Mouse (Mus musculus): ENCODE results near the gene Ngdn.
"Not testable (repeated sequence)": the region's sequence is repeated elsewhere in the genome, so short reads cannot be mapped to it uniquely, and the experiment has no call there.

Gene Ngdn

DNA sequence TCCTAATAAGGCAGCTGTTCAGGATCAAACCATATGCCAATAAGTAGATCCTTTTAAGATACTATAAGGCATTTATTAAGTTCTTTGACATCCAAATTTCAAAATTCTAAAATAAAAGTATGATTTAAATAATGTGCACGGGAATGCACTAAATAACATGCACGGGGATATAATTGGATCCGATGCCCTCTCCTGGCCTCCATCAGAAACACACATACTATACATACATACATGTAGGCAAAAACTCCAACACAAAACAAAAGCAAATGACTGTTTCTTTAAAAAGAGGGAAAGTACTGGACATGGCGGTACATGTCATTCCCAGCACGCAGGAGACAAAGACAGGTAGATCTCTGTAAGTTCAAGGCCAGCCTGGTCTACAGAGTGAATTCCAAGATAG is 15.4 kb upstream of the Ngdn start:
- not testable (repeated sequence) for DNase-seq (ENCODE audit: low spot score)

DNA sequence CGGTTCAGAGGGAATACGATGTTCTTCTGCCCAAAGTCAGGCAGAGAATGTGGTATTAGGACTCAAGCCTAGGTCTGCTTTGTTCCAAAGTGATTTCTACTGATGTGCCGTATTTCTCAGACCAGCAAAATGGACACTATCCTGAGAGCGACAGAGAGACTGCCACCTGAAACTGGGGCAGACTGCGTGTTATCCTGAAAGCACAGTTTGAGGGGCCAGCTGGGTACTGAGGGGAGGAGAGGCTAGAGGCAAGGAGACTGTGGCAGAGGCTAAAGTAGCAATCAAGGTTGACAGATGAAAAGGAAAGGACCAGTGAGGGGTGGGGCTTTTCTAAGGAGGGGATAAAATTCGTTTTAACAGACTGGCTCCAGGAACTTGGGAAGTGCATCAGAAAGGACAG is 14.4 kb upstream of the Ngdn start:
- no peak for DNase-seq (ENCODE audit: low spot score)

DNA sequence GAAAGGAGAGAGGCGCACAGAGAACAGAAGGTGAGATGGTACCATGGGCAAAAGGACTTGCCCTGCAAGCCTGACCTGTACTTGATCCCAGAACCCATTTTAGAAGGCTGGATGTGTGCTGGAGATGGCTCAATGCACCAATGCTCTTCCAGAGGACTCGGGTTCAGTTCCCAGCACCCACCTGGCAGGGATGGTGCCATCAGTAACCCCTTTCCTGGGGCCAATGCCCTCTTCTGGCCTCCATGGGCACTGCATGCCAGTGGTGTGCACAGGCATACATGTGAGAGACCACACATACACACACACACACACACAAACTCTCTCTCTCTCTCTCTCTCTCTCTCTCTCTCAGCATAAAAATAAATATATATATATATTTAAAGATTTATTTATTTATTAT is 13.8 kb upstream of the Ngdn start:
- DNase-seq (ENCODE audit: low spot score): no peak

DNA sequence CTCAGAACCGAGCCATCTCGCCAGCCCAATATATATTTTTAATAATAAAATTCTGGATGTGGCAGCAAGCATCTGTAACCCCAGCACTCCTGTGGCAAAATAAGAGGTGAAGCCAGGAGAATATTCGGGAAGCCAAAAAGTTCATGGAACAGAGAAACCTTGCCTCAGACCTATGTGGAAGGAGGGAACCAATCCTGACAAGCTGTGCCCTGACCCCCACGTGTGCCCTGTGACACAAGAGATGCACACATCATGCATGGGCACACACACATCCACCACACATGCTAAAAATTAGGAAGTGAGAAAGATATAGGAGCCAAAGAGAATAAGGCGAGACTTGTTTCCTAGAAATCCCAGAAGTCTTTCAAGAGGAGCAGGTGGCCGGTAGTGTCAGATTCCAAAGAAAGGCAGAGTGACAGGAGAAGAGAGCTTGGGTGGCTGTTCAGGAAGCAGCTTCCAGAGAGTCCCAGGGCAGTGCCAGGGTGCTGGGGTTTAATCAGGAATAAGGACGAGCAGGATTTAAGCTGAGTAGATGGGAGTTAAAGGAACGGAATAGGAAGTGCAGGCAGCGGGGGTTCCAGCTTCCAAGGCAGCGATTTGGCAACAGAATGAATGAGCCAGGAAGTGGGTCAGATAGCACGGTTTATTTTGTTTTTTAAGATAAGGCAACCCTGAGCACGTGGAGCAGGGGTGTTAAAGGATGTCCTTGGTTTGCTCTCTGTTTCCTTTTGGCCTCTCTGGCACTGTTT is 13.1 kb upstream of the Ngdn start:
- no peak for DNase-seq (ENCODE audit: low spot score)

DNA sequence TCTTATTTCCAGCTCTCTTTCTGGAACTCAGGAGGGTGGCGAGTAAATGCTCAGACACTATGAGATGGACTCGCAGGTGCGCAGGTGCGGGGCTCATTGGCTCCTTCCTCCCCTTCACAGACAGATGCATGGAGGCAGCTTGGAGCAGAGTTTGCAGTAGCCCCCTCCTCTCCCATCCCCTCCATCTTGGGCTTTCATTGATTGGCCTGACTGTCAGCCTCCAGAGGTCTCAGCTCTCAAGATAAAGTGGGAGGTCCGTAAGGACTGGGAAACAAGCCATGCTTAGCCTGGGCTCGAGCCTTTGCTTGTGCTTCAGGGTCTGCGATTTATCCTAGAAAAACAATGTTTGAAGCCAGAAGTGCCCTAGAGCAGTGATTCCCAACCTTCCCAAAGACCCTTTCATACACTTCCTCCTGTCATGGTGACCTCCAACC is 12.6 kb upstream of the Ngdn start:
- no peak for DNase-seq (ENCODE audit: low spot score)

DNA sequence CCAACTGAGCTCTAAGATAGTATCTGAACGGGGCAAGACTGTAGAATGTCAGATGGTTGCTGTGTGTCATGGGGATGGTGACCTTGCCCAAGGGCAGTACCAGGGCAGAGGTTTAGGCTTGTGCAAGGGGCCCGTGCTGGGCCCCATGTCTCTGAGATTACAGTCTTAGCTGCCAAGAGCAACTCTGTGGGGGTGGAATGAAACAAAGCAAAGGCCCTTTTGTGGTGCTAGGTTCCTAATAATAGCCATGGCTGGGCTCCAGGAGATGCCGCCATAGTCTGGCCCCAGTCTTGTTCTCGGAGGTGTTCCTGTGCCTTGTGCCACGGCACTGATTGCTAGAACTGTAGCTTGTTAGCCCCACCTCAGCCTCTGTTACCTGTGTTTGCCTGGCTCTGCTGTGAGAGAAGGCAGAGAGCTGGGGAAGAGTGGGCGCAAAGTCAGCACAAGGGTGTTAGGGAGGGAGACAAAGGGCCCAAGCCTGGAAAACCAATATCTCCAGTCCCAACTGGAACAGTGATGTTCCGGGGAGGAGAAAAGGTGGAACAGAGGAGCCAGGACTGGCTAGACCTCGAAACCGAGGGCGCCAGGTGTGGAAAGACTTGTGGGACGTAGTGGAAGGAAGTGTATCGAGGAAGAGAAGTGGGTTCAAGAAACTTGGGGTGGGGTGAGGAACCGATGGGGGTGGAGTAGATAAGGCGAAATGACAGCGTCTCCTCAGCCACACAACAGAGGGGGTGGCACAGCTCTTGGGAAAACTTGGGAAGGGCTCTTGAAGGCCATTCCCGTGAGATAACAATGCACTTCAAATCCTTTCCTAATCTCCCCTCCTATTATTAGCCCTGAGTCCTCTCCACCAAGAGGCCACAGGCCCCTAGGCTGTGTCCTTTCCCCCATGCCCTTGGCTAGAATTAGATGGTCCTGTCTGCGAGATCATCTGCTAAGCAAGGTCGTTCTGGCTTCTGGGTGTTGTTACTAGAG is 11.1 kb upstream of the Ngdn start:
- DNase-seq (ENCODE audit: low spot score): no peak

DNA sequence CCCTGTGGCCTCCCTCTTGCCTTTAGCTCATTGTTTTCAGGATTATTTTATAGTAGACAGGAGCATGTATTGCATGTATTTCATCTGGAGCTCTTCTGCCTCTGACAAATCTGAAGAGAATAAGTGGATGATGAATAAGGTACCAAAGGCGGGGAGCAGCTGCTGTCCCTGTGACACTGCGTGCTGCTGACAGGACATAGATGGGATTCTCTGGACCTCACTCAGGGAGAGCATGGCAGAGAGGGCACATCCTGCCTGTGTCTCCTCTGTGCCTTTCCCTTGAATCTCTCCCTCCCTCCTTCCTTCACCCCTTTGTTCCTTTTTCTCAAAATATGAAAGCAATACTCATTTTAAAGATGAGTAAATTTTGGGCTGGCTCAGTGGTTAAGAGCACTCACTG is 9.7 kb upstream of the Ngdn start:
- no peak for DNase-seq (ENCODE audit: low spot score)

DNA sequence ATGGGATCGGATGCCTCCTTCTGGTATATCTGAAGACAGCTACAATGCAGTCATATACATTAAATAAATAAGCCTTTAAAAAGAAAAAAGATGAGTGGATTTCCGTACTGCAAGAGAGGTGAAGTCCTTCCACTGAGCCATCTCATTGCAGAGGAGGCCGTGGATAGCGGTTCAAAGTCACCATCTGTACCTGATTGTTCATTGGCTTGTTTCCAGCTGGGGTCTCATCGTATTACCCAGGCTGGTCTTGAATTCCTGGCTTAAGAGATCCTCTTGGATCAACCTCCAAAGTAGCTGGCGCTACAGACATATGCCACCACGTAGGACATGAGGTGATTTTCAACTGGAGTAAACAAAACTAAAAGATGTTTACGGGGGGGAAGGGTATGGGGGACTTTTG is 9.3 kb upstream of the Ngdn start:
- DNase-seq (ENCODE audit: low spot score): no peak

DNA sequence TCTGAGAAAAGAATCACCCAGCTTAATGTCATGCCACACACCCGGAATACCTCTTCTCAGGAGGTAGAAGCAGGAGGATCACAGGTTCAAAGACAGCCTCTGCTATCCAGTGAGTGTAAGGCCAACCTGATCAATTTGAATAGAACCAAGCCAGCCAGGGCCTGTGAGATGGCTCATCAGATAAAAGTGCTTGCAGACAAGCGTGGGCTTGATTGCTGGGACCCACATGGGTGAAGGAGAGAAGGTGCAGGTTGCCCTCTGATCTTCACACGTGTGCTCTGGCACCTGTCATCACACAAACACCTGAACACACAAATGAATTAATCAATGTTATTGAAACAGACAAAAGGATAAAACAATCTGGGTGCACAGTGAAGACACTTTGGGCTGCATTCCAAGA is 8.7 kb upstream of the Ngdn start:
- no peak for DNase-seq (ENCODE audit: low spot score)

DNA sequence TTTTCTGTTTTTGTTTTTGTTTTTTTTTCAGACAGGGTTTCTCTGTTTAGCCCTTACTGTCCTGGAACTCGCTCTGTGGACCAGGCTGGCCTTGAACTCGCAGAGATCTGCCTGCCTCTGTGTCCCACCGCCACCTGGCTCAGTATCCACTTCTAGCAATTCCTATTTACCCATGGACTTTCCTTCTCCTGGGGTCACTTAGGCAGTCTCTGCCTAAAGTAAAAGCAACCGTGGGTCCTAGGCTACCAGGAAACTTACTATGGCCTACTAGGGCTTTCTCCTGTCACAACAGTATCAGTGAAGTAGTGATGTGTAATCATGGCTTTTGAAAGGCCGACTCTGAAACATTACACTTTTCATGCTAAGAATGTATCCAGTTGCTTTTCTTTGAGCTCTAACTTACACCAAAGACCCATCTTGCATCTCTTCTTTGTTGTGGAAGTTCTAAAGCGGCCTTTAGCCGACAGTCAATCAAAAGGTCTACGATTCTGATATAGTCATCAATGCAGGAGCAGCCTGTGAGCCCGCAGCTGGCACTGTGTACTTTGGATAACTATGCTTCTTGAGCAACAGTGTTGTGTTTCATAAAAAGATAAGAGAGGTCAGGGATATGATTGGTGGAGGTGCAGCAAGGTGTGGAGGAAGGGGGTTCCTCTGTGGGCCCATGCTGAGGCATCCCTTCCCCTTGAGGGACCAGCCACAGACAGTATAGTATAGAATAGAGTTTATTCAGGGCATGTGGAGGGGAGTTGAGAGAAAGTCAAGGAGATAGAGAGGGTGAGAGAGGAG is 7.9 kb upstream of the Ngdn start:
- DNase-seq (ENCODE audit: low spot score): no peak

DNA sequence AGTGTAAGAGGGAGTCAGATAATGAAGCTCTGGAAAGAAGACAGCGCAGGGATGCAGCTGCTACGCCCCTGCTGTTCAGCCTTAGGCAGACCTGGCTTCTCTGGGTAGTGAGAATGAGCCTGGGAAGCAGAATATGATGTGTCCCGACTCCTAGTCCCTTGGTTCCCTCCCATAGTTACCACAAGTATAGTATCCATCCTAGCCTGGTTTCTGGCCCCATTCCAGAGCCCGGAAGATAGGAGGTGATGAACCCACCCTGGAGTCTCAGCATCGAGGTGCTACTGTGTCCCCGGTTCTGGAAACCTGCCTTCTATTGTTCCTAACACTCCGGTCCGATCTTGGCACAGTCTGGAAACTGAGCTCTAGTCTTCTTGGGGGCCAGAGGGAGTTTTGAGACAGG is 6.8 kb upstream of the Ngdn start:
- no peak for DNase-seq (ENCODE audit: low spot score)

DNA sequence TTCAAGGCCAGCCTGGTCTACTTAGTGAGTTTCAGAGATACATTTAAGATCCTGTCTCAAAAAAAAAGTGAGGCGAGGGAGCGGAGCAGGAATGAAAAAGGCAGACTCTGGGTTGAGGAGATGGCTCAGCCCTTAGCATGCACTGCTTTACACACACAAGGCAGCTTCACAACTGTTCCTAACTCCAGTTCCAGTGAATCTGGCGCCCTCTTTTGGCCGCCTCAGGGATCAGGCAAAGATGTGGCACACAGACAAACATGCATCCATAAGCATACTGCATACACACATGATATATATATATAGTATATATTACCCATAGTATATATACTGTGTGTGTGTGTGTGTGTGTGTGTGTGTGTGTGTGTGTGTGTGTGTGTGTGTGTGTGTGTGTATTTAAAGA is 4.1 kb upstream of the Ngdn start:
- no peak for DNase-seq (ENCODE audit: low spot score)

DNA sequence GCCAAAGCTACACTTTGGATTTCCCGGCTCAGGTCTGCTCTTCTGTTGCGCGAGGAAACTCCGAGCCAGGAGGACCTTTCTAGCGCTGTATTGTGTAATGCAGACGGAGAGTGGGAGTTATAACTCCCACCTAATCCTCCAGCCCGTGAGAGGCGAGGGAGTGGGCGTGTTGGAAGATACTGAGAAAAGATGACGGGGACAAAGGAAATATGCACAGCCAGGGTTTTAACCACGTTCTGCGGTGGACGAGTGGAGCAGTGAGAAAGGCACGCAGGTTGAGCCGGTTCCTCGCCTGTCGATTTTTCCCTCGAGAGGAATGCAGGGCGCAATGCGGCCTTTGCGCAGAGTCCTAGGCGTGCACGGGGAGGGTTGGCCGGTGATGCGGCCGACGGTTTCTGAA is 663 bp upstream of the Ngdn start:
- DNase-seq (ENCODE audit: low spot score): no peak

DNA sequence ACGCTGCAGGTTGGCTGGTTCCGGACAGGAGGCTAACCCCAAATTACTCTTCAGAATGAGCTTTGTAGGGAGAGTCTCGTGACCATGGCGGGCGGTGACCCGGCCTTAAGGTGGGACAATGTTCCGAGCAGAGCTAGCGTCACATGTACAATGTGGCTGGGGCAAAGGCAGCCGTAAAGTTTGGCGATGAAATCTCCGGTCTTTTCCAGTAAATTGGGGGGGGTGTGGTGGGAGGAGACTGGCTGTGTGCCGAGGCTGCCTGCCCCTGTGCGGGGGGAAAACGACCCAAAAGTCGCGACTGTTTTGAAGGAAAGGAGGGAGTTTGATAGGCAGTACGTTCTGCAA is 485 bp downstream of the Ngdn start:
- no peak for DNase-seq (ENCODE audit: low spot score)

DNA sequence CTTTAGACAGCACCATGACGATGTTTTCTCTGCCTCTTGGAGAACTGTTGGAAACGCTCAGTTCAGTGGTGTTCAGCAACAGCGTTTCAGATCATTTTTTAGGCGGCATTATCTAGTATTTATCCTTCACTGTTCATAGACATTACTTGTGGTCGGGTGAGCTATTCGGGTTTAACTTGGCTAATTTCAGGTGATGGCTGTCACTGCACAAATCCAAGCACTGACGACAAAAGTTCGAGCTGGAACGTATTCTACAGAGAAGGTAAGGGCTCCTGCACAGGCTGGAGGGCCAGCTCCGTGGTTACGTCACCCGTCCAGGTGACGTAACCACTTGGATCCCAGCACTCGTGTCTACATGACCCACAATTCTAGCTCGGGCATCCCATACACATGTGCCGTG is 1.6 kb downstream of the Ngdn start:
- DNase-seq (ENCODE audit: low spot score): no peak

DNA sequence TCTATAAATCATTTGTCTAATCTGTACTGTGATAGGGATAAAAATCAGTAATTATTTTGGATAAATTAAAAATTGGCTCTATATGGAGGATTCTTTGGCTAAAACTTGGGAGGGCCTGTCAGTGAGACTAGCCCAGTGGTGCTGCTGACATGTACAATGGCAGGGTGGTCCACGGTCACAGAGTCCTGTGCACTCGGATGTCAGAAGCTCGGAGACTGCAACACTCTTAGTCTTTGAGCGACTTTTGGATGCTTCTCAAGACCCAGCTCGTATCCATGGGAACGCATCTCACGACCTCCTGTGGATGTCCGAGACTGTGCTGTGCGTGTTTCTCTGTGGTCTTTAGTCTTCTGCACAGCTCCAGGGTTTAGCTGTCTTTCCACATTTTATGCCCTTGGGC is 5.1 kb downstream of the Ngdn start:
- DNase-seq (ENCODE audit: low spot score): no peak

DNA sequence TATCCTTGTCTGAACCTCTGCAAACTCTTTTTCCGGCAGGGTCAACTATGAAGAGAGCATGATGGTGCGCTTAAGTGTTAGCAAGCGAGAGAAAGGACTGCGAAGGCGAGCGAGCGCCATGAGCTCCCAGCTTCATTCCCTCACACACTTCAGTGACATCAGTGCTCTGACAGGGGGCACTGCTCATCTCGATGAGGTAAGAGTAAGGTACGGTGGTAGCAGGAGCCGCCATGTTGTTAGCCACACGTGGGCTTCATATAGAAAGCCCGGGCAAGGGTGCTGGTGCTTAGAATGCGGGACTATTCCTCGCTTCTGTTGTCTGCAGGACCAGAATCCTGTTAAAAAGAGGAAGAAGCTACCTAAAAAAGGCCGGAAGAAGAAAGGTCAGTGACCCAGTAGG is 7.8 kb downstream of the Ngdn start:
- no peak for DNase-seq (ENCODE audit: low spot score)

DNA sequence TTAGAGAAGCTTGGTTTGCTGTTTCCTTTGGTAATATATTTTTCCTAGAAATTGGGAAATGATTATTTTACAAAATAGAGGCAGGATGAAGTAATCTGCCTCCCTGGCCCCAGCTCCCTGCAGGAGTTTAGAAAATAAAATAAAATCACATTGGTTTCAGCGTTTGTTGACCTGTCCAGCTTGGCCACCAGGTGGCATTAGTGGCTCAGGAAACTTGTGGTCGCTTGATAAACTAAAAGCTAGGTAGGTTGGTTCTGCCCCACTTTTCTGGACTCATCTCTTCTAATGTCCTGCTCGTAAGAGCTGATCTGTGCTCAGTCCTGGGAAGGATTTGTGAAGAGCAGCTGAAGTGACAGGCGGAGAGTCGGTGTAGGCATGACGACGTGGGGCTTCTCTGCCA is 9.0 kb downstream of the Ngdn start:
- no peak for DNase-seq (ENCODE audit: low spot score)

DNA sequence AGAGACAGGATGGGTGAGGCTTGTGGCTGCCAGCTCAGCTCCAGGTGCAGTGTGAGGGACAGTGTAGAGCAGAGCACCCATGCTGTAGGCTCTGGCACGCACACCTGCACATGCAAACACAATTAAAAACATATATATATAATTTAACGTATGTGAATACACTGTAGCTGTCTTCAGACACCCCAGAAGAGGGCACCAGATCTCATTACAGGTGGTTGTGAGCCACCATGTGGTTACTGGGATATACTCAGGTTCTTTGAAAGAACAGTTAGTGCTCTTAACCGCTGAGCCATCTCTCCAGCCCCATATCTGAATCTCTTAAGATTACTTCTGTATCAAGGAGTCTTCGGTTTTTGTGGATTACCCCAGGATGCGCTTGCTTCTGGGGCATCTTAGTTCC is 10.3 kb downstream of the Ngdn start:
- DNase-seq (ENCODE audit: low spot score): no peak

DNA sequence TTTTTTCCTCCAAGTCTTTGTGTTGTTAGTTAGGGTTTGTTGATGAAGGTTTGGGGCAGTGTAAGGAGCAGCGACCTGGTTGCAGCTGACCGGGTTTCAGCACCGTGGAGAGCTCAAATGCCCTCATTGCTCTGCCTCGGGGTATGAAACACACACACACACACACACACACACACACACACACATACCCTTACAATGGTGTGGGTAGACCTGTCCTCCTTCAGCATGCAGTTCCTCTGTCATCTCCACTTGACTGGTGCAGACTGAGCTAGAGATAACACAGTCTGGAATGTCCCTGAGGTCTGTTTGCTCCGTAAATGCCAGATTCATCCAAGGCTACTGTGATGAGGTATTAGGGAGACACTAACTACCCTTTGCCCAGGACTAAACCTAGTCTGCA is 12.0 kb downstream of the Ngdn start:
- DNase-seq (ENCODE audit: low spot score): no peak

DNA sequence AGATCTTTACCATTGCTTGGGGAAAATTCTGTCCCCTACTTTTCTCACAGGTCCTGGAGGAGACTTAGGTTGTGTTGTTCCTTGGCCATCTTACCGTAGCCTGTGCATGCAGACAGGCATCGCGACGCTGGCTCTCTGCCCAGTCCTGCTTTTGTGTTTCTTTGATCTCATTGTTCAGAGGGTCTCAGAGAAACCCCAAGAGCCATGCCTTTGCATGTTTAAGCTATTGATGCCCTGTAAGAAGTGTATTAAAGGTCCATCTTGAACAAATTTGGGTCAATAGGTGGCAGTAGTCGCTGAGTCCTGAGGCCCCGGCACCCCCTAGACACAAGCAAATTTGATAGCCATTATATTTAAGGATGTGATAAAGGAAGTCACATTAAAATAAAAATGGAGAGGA is 12.4 kb downstream of the Ngdn start:
- DNase-seq (ENCODE audit: low spot score): no peak

DNA sequence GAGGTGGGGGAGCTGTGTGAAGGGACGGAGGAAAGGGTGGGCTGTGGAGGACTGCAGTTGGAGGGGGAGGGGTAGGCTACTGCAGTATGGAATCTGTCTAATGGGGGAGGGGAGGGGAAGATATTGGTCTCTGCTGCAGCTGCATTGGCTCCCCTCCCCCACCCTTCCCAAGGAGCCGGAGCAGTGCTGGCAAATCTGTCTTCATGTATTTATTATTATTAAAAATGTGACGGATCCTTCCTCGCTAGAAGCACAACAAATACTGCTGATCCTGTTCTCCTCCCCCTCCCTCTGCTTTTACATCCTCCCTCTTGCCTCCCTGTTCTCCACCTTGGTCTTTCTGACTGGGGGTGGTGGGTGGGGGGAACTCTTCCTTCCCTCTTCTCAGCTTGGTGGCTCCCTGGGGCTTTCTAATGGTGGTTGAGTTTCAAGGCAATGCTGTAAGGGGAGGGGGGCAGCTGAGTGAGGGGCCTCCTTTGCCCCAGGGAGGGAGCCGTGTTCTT is 13.1 kb downstream of the Ngdn start:
- no peak for DNase-seq (ENCODE audit: low spot score)
